Mouse (Mus musculus) heart, embryonic 14.5 days (tissue): ENCODE results near the gene Golt1a. TPM values are rescaled to one million over a fixed set of nuclear protein-coding genes. Genes with fewer than 3 reads are reported as not detected.

Experiments
- ATAC-seq: fragments of 200-750 bp; cut with Nextera tagmentation; 2 replicates; pipeline ENCODE4 v1.8.0; 2017; ENCODE audit warnings: low read depth, moderate TSS enrichment; ENCODE audit not compliant: insufficient number of reproducible peaks, insufficient read depth, low FRiP score
- H3K27ac ChIP-seq, 2 experiments: fragments of 200-500 bp in 1 of 2; fragments of 300-500 bp in 1 of 2; sonication (generic) in 1 of 2; replicated peaks in 1 of 2; 2 replicates each; pipeline ENCODE4 v1.5.1; 2012 to 2014; ENCODE audit warnings: low read depth in 2 of 2, low read length in 2 of 2, control low read depth in 1 of 2, mild to moderate bottlenecking in 1 of 2, mixed read lengths in 1 of 2; ENCODE audit not compliant: control insufficient read depth in 1 of 2, insufficient read depth in 1 of 2
- H3K27me3 ChIP-seq: fragments of 300-500 bp; sonication (generic); 2 replicates; pipeline ENCODE4 v1.6.1; 2014; ENCODE audit warnings: mild to moderate bottlenecking, low read length, control low read depth; ENCODE audit not compliant: control insufficient read depth, insufficient read depth
- H3K36me3 ChIP-seq: fragments of 300-500 bp; sonication (generic); 2 replicates; pipeline ENCODE4 v1.6.1; 2014; ENCODE audit warnings: mild to moderate bottlenecking, control low read depth, low read length, mixed read lengths; ENCODE audit not compliant: control insufficient read depth, insufficient read depth
- H3K4me1 ChIP-seq, 2 experiments: fragments of 200-500 bp in 1 of 2; fragments of 300-500 bp in 1 of 2; sonication (generic) in 1 of 2; 2 replicates each; pipeline ENCODE4 v1.6.1; 2012 to 2014; ENCODE audit warnings: low read length in 2 of 2, control low read depth in 1 of 2, mixed read lengths in 1 of 2; ENCODE audit not compliant: control insufficient read depth in 2 of 2, insufficient read depth in 2 of 2
- H3K4me2 ChIP-seq: fragments of 300-500 bp; sonication (generic); 2 replicates; pipeline ENCODE4 v1.6.1; 2014; ENCODE audit warnings: mild to moderate bottlenecking, low read length
- H3K4me3 ChIP-seq, 2 experiments: fragments of 200-500 bp in 1 of 2; fragments of 300-500 bp in 1 of 2; sonication (generic) in 1 of 2; 2 replicates each; pipeline ENCODE4 v1.5.1; 2012 to 2014; ENCODE audit warnings: low read length in 2 of 2, mild to moderate bottlenecking in 2 of 2, control low read depth in 1 of 2, low read depth in 1 of 2, moderate library complexity in 1 of 2; ENCODE audit not compliant: control insufficient read depth in 1 of 2, insufficient read depth in 1 of 2
- H3K9ac ChIP-seq: fragments of 300-500 bp; sonication (generic); 2 replicates; pipeline ENCODE4 v1.6.1; 2014; ENCODE audit warnings: mild to moderate bottlenecking, low read length
- H3K9me3 ChIP-seq: fragments of 300-500 bp; sonication (generic); 2 replicates; pipeline ENCODE4 v1.6.1; 2016; ENCODE audit warnings: low read length, control low read depth; ENCODE audit not compliant: control insufficient read depth
- WGBS: fragments of 180-500 bp; shearing (Covaris S2); extraction: QIAGEN DNeasy Blood & Tissue Kit; methylation state at CpG from one replicate; pipeline ENCODE4 v1.1.7; 2014; 5-methylcytosine and 5-hydroxymethylcytosine counted together
- polyA plus RNA-seq: library from polyadenylated mRNA; unstranded; fragments of >200 nt; fragmentation: Nextera tagmentation; extraction: Ambion mirVana; gene quantifications from 2 replicates; pipeline ENCODE4 v1.2.1, GENCODE M21; 2014

Golt1a gene
- polyA plus RNA-seq, 1 experiment from 2014 or later, result not detected

DNA sequence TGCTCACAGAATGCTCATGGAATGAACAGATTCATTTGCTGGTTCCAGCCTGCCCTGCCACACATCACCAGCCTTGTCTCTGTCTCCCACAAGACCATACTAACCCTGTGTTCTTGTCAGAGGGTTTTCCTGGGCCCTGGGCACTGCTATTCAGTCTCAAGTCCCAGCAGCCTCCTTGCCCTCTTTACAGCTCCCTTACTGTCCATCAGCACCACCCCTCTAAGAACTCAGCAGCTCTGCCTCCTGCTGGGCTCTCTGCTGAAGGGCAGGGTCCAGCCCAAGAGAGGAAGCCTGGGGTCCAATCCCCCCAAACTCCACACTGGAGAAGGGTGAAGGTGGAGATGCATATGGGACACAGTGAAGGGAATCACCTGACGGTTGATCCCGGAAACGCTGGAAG is 41.1 kb upstream of the Golt1a start:
- Histone ChIP-seq H3K9ac (no peak overlapping the region; the same call in 1 of the 2 replicates), H3K9me3 (no peaks in the 10 kb centered on the region), H3K4me3 (no peak overlapping the region), H3K36me3 (peaks cover 76% of the 10 kb centered on the region), H3K27ac (no peak overlapping the region; a peak in 1 of 4 replicates), H3K4me1 (peaks cover 15 to 21% of the 10 kb centered on the region in 2 experiments), H3K4me2 (no peak overlapping the region), H3K27me3 (no peaks in the 10 kb centered on the region)
- ATAC-seq, result no peak
- 70% methylated on average over 3 of the region's 3 CpGs for WGBS

- H3K9ac ChIP-seq, result no peak overlapping the region
- H3K9me3 ChIP-seq, result no peaks in the 10 kb centered on the region
- no peak overlapping the region for H3K4me3 ChIP-seq
- WGBS, result 26% methylated on average over 6 of the region's 6 CpGs
- peaks cover 78% of the 10 kb centered on the region for H3K36me3 ChIP-seq
- no peaks in the 10 kb centered on the region for H3K27me3 ChIP-seq
- H3K27ac ChIP-seq, result peak overlapping the region in 1 of 2 experiments; percentile 53; a peak in 1 of 4 replicates
- ATAC-seq, result no peak
- H3K4me1 ChIP-seq, result peaks cover 15 to 19% of the 10 kb centered on the region in 2 experiments
- H3K4me2 ChIP-seq, result no peak overlapping the region
Measured at GRCm38 (mm10) chr1:133270336-133270735, 39.3 kb upstream of the Golt1a start.

GRCm38 (mm10) chr1:133274163-133274562 is 35.4 kb upstream of the Golt1a start:
- no peaks in the 10 kb centered on the region for H3K27me3 ChIP-seq
- no peak overlapping the region for H3K4me3 ChIP-seq
- H3K36me3 ChIP-seq, result peaks cover 71% of the 10 kb centered on the region
- no peak for ATAC-seq
- H3K9ac ChIP-seq, result no peak overlapping the region
- no peak overlapping the region for H3K4me2 ChIP-seq
- H3K27ac ChIP-seq, result no peak overlapping the region
- H3K9me3 ChIP-seq, result no peaks in the 10 kb centered on the region
- 93% methylated on average over 19 of the region's 19 CpGs for WGBS
- peaks cover 12 to 14% of the 10 kb centered on the region in 2 experiments for H3K4me1 ChIP-seq

DNA sequence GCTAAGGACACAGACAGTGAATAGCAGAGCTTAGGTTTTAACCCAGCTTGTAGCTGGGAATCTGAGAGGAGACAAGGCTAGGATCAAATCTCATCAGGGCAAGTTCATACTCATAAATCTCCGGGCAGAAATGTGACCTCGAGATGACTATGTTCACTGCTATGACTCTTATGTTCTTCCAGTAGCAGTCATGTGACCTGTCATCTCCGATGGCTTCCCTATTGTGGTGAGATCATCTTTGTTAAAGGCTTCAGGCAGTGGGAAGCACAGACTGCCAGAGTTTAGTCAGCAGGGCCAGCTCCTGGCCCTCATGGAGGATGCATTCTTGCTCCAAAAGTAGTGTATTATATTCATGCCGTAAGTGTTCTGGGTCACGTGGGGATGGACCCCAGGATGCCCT is 32.6 kb upstream of the Golt1a start:
- ATAC-seq, result no peak
- no peaks in the 10 kb centered on the region for H3K9me3 ChIP-seq
- H3K36me3 ChIP-seq, result peaks cover 55% of the 10 kb centered on the region
- 0 out of 4 replicates have a peak overlapping the region, but pooled peaks of 1 of the 2 experiments have one; percentile 12 for H3K27ac ChIP-seq
- no peak overlapping the region for H3K4me3 ChIP-seq
- no peak overlapping the region for H3K4me2 ChIP-seq
- no peaks in the 10 kb centered on the region for H3K27me3 ChIP-seq
- WGBS, result 49% methylated on average over 5 of the region's 5 CpGs
- H3K9ac ChIP-seq, result no peak overlapping the region
- H3K4me1 ChIP-seq, result peaks cover 9 to 14% of the 10 kb centered on the region in 2 experiments

- Histone ChIP-seq H3K36me3 (peaks cover 42% of the 10 kb centered on the region), H3K9ac (no peak overlapping the region), H3K4me3 (no peak overlapping the region), H3K4me2 (no peak overlapping the region), H3K27me3 (no peaks in the 10 kb centered on the region), H3K4me1 (peaks cover 21 to 25% of the 10 kb centered on the region in 2 experiments), H3K9me3 (no peaks in the 10 kb centered on the region), H3K27ac (no peak overlapping the region)
- WGBS, result 81% methylated on average over 6 of the region's 6 CpGs
- ATAC-seq, result no peak
Measured at GRCm38 (mm10) chr1:133278539-133278938, 31.1 kb upstream of the Golt1a start.

- Histone ChIP-seq H3K9me3 (no peaks in the 10 kb centered on the region), H3K9ac (no peak overlapping the region), H3K4me2 (no peak overlapping the region), H3K4me1 (peaks cover 27 to 28% of the 10 kb centered on the region in 2 experiments), H3K36me3 (peaks cover 36% of the 10 kb centered on the region), H3K27me3 (no peaks in the 10 kb centered on the region), H3K27ac (no peak overlapping the region), H3K4me3 (no peak overlapping the region)
- whole genome bisulfite sequencing, result 74% methylated on average over 15 of the region's 15 CpGs
- ATAC-seq, result no peak
Measured at GRCm38 (mm10) chr1:133278946-133279631, 30.5 kb upstream of the Golt1a start.

- no peak overlapping the region for H3K4me2 ChIP-seq
- H3K27me3 ChIP-seq, result no peaks in the 10 kb centered on the region
- no peaks in the 10 kb centered on the region for H3K9me3 ChIP-seq
- no peak overlapping the region for H3K4me3 ChIP-seq
- peaks cover 27 to 28% of the 10 kb centered on the region in 2 experiments for H3K4me1 ChIP-seq
- H3K27ac ChIP-seq, result no peak overlapping the region
- peaks cover 31% of the 10 kb centered on the region for H3K36me3 ChIP-seq
- H3K9ac ChIP-seq, result no peak overlapping the region
- no peak for ATAC-seq
- WGBS, result 68% methylated on average over 11 of the region's 11 CpGs
Measured at GRCm38 (mm10) chr1:133279632-133280093, 29.9 kb upstream of the Golt1a start.
